Mouse (Mus musculus) layer of hippocampus, adult 9-10 months (tissue): ENCODE data around the gene Gm12355.

Experiments
- DNase-seq: peaks from one replicate; pipeline ENCODE4 v3.0.0; 2022; ENCODE audit warnings: low spot score

The Gm12355 gene

GRCm38 (mm10) chr11:98602090-98602690 lies 23.3 kb downstream of the Gm12355 start:
- DNase-seq, result no peak

- no peak for DNase-seq
These were observed 26.2 kb downstream of the Gm12355 start for GRCm38 (mm10) chr11:98599291-98599690.

GRCm38 (mm10) chr11:98598851-98599290 lies 26.6 kb downstream of the Gm12355 start:
- no peak for DNase-seq

DNA sequence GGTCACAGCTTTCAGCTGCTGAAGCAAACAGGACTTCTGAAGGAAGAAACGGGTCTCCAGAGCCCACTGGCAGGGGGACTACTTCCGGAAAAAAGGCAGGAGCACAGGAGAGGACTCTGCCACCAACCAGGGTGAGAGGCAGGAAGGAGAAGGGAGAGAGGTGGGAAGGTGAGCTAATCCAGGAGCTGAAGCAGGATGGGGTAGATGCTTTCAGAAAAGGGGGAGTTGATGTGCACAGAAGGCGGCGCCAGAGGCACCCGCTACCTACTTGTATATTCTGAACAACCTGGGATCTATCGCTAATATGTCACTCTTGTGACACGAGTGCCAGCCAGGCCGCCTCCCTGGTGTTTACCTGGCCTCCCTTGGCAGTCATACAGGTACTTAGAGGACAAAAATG lies 27.5 kb downstream of the Gm12355 start, which contains the start of gene Lrrc3c:
Lrrc3c (plus strand) TSS at position 301 of the 400 bp plus-strand sequence.
- DNase-seq, result no peak

DNA sequence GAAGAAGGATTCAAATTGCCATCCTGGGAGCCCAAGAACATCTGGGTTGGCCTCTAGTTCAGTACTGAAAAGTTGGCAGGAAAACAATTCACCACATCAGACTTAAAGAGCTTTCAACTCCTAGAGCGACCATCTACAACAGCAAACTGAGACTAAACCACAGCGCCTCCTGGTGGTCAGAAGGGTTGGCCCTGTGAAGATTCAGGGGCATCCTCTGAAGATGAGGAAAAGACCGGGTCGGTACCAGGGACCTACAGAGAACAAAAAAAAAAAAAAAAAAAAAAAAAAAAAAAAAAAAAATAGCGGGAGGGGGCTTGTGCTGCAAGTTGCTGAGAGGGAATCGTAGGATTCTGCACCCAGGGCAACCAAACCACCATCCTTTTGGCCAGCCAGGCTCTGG lies 28.1 kb downstream of the Gm12355 start:
- no peak for DNase-seq

DNA sequence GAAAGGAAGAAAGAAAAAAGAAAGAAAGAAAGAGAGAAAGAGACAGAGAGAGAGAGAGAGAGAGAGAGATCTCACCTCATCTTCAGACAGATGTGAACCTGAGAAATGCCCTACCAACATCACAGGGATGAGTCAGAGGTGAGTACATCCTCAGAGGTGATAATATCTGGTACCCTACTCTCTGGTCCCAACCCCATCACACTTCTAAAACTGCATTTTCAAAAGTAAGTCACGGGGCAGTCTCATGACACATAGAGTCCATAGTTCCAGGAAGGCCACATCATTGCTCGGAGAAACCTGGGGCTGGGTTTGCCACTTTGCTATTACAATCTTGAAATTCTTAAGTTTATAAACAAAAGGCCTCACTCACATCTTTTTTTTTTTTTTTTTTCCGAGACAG lies 29.5 kb downstream of the Gm12355 start:
- no peak for DNase-seq

DNA sequence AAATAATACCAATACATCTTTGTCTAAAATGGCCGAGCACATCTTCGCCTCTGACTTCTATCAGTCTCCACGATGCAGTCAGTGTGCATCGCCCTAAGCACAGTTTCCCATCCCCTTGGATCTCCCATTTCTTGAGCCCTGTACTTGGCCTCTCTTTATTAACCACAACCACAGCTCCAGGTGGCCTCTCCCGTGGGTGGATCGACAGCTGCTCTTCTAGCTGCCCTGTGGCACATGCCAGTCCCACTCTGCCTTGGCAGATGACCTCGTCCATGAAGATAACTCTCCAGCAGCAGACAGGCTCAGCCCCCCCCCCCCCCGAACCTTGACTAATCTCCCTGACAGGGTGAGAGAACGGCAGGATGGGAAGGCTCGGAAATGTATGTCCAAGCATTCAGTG lies 30.0 kb downstream of the Gm12355 start:
- DNase-seq, result no peak

GRCm38 (mm10) chr11:98595021-98595420 lies 30.4 kb downstream of the Gm12355 start:
- no peak for DNase-seq

DNA sequence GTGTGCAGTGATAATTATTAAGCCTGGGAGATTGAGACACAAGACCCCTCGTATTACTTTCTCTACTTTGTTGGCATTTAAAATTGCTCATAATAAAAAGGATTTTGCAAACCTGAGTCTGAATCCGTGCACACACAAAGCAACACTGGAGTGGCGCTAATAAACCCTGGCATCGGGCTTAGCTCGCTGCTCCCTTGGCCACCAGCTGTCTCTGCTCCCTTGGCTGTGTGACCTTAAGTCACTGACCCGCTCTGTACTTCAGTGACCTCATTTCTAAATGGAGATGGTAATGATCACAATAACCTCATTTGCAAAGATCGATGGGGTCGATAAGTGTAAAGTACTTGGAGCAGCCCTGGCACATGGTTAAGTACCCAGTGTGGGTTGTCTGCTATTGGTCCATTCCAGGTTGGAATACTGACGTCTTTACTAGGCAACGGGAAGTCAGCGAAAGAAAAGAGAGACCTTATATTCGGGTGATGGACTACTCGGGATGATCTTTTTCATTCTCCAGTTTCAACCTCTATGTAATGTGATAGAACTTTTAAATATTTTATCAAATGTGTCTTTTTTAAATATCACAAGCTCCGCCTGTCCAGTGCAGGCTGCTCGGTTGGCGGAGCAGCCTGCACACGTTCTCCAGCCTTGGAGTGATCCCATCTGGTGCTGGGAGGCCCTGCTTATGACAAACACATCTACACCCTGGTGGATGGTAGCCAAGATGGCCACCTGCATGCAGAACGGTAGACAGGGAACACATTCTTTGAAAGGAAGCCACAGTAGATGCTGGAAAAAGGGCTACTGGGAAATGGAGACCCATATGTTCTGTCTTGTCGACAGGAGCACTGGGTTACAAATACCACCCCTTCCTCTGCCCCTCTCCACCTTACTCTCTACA lies 34.7 kb downstream of the Gm12355 start:
- DNase-seq, result no peak

DNA sequence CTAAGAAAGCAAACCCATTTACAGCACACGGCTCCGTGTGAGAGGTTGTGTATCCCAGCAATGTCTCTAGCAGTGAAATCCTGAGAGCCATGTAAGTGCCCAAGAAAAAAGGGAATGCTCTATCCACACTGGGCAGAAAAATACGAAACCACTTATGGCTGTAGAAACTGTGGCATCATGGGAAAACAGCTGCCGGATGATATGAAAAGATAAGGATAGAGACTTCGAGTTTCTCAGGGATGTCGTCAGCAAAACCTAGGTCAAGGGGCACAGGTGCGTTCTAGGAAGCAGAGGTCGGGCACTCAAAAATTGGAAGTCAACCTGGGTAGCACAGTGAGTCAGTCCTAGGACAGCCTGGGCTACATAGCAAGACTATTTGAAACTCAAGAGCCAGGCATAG lies 36.2 kb downstream of the Gm12355 start:
- DNase-seq, result no peak

DNA sequence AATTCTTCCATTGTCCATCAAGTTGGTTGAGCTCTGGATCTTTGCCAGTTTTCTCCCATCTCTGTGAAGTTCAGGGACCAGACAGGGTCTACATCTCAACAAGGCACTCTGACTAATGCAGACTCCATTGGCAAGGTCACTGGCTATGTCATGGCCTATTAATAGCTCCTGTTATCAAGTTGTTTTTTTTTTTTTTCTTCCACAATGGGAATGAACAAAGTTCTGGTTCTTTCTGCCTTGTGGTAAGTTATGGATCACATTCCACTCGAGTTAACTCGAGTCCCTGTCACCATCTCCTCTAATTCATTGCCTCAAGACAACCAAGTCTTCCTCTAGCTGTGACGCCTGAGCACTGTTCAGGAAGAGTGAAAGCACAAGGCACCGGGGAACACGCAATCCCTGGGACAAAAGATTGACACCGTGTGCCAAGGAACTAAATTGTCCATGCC lies 36.6 kb downstream of the Gm12355 start:
- no peak for DNase-seq

DNA sequence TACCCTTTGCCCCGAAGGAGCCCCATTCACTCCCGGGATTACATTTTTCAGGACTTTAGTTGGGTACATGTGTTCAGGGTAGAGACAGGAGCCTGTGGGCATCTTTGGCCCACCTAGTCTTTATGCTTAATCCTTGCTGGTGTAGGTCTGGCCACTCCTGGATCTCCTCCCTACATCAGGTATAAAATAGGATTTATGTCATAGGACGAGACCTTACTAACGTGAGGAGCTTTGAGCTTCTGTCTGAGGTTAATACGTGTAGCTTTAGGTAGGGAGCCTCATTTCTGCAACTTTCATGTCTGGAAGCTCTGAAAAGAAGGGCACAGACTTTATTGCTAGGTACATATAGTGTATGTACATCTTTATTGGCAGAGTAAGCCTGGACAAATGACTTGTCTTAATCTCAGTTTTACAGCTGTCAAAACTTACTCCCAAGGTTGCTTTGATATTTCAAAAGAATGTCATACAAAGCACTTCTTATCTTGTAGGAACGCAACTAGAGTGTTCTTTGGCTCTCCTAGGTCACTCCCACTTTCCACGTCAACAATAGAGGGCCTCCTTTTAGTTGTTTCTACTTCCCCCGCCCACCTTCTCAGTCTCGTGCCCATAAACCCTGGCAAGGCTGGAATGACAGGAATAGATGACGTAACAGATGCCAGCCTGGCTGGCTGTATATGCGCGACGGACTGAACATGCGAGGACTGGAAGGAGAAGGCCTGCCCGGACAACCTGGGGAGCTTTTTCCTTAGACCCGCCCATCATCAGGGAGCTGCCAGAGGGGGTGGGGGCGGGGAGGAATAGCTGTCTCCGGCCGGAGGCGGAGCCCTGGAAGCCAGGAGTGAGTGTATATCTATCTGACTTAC lies 37.5 kb downstream of the Gm12355 start:
- DNase-seq, result peak; percentile 38

DNA sequence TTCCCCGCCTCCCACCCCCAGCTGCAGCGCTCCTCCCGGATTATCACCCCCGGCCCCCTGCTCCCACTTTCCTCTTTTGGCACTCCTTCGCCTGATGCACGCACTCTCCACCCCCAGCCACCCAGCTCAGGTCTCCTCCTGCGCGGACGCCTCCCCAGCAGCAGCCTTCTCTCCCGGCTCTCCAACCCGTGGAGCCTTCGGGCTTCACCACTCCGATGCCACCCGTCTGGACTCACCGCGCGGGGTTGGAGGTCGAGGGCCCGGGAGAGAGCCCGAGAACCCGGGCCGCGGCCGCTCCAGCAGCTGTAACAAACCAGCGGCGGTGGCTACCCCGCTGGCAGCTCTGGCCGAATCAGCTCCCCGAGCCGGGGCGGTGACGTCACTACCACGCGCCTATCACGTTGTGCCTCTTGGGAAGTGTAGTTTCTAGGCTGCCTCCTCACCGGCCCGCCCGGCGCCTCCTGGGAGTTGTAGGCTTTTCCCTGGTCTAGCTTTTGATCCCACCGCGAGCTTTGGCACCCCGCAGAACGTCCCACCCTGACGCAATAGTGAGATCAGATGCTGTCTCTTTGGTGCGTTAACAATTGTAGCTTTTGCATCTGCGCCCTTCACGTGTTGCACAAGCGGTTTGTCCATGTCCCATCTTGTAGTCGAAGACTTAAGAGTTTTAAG lies 38.4 kb downstream of the Gm12355 start, which contains the start of gene Ormdl3:
Ormdl3 (minus strand) TSS at position 477 of the 672 bp plus-strand sequence.
- peak; percentile 91 for DNase-seq

DNA sequence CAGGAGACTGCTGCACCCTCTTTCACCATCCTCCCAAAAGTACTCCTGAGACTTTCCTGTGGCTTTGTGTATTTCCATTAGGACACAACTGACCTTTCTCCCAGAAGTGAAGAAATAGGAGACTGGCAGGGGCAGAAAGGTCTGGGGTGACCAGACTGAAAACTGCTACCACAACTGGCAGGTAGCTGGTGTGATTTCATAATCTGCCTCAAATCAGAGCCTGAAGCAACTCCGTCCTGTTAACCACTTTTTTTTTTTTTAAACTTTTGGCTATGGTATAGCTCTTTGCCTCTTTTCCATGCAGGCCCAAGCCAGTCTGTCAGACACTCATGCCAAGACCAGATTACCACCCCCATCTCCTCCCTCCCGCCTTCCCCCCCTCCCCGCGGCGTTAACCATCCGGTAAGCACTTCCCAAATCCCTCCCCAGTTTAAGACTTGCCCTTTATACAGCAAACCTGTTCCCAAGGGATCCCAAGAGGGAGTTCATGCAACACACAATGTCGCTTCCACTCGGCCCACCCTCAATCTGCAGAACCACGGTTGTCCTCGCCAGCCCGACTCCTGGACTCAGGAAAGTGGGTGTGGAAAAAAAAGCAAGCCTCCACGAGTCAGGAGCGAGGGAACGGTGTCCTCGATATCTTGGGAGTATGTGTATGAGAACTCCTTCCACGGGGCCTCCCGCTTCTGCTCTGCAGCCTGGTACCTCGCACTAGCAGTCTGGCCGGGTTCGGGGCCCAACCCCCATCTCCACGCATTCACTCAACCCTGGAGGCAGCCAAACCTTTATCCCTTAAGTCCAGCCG lies 39.2 kb downstream of the Gm12355 start:
- DNase-seq, result no peak

- DNase-seq, result no peak
These were observed 40.8 kb downstream of the Gm12355 start for GRCm38 (mm10) chr11:98584629-98585177.

DNA sequence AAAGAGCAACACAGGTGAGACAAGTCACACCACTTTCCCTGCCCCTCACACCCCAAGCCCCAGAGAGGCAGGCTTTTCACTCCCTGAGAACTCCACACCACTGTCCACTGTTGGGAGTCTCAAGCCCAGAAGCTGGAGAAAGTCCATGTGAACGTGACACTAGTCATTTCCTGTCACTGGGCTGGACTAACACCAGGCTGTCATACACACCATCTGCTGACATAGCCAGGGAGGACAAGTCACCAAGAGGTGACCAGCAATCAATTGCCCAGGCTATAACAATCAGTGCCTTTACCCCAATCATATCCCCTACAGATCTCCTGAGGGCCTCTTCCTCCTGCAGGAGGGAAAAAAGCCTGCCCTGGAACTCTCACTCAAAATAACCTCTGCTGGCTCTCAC lies 41.3 kb downstream of the Gm12355 start:
- DNase-seq, result no peak

DNA sequence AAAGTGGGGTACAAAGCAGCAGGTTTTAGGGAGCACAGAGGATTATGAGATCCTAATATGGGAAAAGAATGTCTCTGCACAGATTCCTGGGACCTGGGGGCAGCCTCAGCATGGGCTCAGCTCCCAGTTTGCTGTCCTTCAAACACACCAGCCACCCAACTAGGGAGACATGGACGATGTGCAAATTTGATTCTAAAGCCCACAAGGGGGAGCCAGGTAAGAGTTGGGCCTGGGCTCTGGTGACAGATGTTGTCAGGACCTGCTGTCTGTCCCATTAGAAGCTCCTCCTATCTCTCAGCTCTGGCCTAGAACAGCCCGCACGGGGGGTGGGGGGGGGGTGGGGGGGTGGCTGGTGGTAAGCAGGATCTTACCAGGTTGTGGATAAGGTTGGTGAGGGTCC lies 41.9 kb downstream of the Gm12355 start:
- DNase-seq, result no peak

DNA sequence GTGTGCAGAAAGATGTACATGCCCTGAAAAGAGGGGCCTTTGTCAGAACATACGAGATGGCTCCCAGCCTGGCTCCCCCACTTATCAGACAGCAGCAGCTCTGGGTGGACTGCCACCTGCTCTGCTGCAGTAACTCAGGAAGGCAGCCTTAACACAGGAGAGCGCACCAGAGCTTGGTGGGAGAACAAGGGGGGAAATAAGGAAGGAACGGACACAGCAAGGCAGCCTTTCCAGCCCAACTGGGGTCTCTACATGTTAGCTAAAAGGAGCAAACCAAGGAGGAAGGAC lies 42.3 kb downstream of the Gm12355 start:
- DNase-seq, result no peak

DNA sequence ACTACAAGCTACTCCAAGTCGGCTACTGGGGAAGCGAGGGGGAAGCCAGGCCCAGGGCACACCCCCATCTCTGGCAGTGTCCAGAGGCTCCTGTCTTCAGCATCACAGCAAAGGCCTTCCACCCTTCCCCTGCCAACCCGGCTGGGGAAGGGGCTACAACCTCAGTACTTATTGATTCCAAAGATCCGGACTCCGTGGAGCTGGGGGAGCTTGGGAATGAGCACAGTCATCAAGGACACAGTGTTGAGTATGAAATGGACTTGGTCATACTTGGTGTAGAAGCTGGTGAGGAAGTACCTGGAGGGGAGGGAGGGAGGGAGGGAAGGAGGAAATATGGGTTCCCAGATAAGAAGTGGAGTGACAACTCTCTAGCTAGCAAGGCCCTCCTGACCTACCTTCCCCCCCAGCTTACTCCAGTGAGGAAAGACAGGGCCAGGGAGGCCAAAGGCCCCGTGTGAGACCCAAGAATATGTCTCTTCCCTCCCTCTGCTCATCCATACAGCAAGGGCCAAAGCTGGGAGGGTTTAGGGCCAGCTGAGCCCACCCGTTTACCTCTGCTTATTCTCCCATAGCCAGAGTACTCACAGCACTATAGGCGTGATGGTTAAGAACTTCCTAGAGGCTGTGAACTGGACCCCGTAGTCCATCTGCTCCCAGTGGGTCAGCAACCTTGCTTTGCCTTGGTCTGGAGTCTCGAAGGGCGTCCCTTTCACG lies 42.8 kb downstream of the Gm12355 start:
- no peak for DNase-seq

GRCm38 (mm10) chr11:98582030-98582388 lies 43.5 kb downstream of the Gm12355 start:
- no peak for DNase-seq
